Mouse (Mus musculus): Measurements from ENCODE around the gene Map7d1.

DNA sequence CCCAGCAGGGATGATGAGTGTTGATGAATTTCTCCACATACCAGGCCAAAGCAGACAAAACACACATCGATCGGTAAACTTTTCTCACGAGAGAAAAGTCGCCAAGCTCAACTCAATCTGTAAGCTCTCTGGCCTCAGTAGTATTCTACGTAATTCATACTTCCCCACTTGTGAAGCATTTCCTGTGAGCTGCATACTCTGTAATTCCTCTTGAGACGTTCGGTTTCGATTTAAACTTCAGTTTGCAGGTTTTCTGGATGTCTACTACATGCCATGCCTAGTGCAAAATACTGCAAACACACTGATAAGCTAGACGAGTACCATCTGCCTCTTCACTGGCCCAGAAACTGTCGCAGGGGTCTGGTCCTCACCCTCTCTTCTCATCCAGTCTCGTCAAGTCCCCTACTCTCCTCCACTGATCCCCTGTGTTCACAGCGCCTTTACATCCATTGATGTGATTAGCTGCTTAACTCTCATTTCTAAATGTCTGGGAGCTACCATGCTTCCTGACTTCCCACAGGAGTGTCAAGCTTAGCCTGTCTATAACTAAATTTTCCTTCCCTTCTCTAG is 51.4 kb downstream of the Map7d1 start:
- TF ChIP-seq CTCF (conservative IDR thresholded peaks at IDR 0.05; ENCODE audit: low read length) = no peak
- no peak for TF ChIP-seq NANOG (IDR thresholded peaks at IDR 0.05; ENCODE audit: borderline replicate concordance, low read length)
- TF ChIP-seq POU5F1 (IDR thresholded peaks at IDR 0.05; ENCODE audit: borderline replicate concordance, low read length) = no peak

All from E14TG2a.4 (cell line).